Mouse (Mus musculus) lung, embryonic 14.5 days (tissue): ENCODE data around the gene Atp6v1g2. TPM values are rescaled to one million over a fixed set of nuclear protein-coding genes. Genes with fewer than 3 reads are reported as not detected.

Experiments
- ATAC-seq: fragments of 200-750 bp; cut with Nextera tagmentation; 2 replicates; pipeline ENCODE4 v1.8.0; 2017; ENCODE audit warnings: mild to moderate bottlenecking, moderate TSS enrichment, moderate library complexity; ENCODE audit not compliant: insufficient read depth
- DNase-seq: peaks from one replicate; pipeline ENCODE4 v3.0.0-alpha.2; 2015
- H3K27ac ChIP-seq: fragments of 300-500 bp; sonication (generic); 2 replicates; pipeline ENCODE4 v1.5.1; 2014; ENCODE audit warnings: low read depth, mild to moderate bottlenecking, moderate library complexity
- H3K27me3 ChIP-seq: fragments of 300-500 bp; sonication (generic); 2 replicates; pipeline ENCODE4 v1.6.1; 2014; ENCODE audit warnings: low read length, control low read depth; ENCODE audit not compliant: insufficient read depth
- H3K36me3 ChIP-seq: fragments of 300-500 bp; sonication (generic); 2 replicates; pipeline ENCODE4 v1.6.1; 2014; ENCODE audit warnings: control low read depth; ENCODE audit not compliant: insufficient read depth
- H3K4me1 ChIP-seq: fragments of 300-500 bp; sonication (generic); 2 replicates; pipeline ENCODE4 v1.6.1; 2014; ENCODE audit warnings: antibody characterized with exemption, control low read depth; ENCODE audit not compliant: insufficient read depth
- H3K4me2 ChIP-seq: fragments of 300-500 bp; sonication (generic); 2 replicates; pipeline ENCODE4 v1.6.1; 2014; ENCODE audit warnings: mild to moderate bottlenecking
- H3K4me3 ChIP-seq: fragments of 300-500 bp; sonication (generic); 2 replicates; pipeline ENCODE4 v1.5.1; 2014; ENCODE audit warnings: low read depth, low read length
- H3K9ac ChIP-seq: fragments of 300-500 bp; sonication (generic); 2 replicates; pipeline ENCODE4 v1.6.1; 2014
- H3K9me3 ChIP-seq: fragments of 300-500 bp; sonication (generic); 2 replicates; pipeline ENCODE4 v1.6.1; 2016; ENCODE audit warnings: low read depth, low read length, control low read depth
- CTCF ChIP-seq: IDR thresholded peaks from 2 replicates; pipeline ENCODE4 v1.5.1; 2016; ENCODE audit warnings: antibody characterized with exemption, low read depth
- WGBS: fragments of 180-500 bp; shearing (Covaris S2); extraction: QIAGEN DNeasy Blood & Tissue Kit; methylation state at CpG from one replicate; pipeline ENCODE4 v1.1.7; 2014; 5-methylcytosine and 5-hydroxymethylcytosine counted together
- microRNA-seq: library from miRNA; unstranded; fragments of <30 nt; microRNA quantifications from one replicate; pipeline ENCODE4, GENCODE M21; 2016; ENCODE audit warnings: borderline number of aligned reads
- polyA plus RNA-seq: library from polyadenylated mRNA; unstranded; fragments of >200 nt; fragmentation: Nextera tagmentation; extraction: Ambion mirVana; gene quantifications from 2 replicates; pipeline ENCODE4 v1.2.1, GENCODE M21; 2014

Gene Atp6v1g2
- polyA plus RNA-seq, 1 experiment from 2014 or later = 3.7 TPM

- H3K9ac ChIP-seq = no peak overlapping the region
- TF ChIP-seq CTCF = no peak
- H3K27me3 ChIP-seq = peaks cover 15% of the 10 kb centered on the region; the same call in 1 of the 2 replicates
- H3K9me3 ChIP-seq = no peaks in the 10 kb centered on the region
- WGBS = 7% methylated on average over 13 of the region's 13 CpGs
- no peaks in the 10 kb centered on the region for H3K36me3 ChIP-seq
- no peak overlapping the region for H3K27ac ChIP-seq
- no peak overlapping the region for H3K4me3 ChIP-seq
- no peak overlapping the region for H3K4me2 ChIP-seq
- H3K4me1 ChIP-seq = no peaks in the 10 kb centered on the region
- ATAC-seq = no peak
- DNase-seq = no peak
Observed at GRCm38 (mm10) chr17:35276304-35276864, 42.9 kb downstream of the Atp6v1g2 start.

GRCm38 (mm10) chr17:35278049-35278448, 44.6 kb downstream of the Atp6v1g2 start:
- DNase-seq = no peak
- WGBS = 75% methylated on average over 8 of the region's 8 CpGs
- Histone ChIP-seq H3K4me1 (no peaks in the 10 kb centered on the region), H3K27me3 (peaks cover 15% of the 10 kb centered on the region; the same call in 1 of the 2 replicates), H3K4me3 (no peak overlapping the region), H3K9me3 (no peaks in the 10 kb centered on the region), H3K36me3 (no peaks in the 10 kb centered on the region), H3K27ac (no peak overlapping the region), H3K4me2 (no peak overlapping the region), H3K9ac (no peak overlapping the region)
- ATAC-seq = no peak
- TF ChIP-seq CTCF = no peak

GRCm38 (mm10) chr17:35278957-35279688, 45.7 kb downstream of the Atp6v1g2 start:
- no peak overlapping the region for H3K4me2 ChIP-seq
- 82% methylated on average over 13 of the region's 13 CpGs for WGBS
- ATAC-seq = no peak
- no peaks in the 10 kb centered on the region for H3K4me1 ChIP-seq
- H3K27me3 ChIP-seq = peaks cover 15% of the 10 kb centered on the region; the same call in 1 of the 2 replicates
- H3K4me3 ChIP-seq = no peak overlapping the region
- H3K36me3 ChIP-seq = no peaks in the 10 kb centered on the region
- no peak for DNase-seq
- H3K27ac ChIP-seq = no peak overlapping the region
- H3K9ac ChIP-seq = no peak overlapping the region
- no peaks in the 10 kb centered on the region for H3K9me3 ChIP-seq
- 0 out of 2 replicates have a peak, but pooled peaks have one; percentile 3 for TF ChIP-seq CTCF

- Histone ChIP-seq H3K4me3 (no peak overlapping the region), H3K27me3 (peaks cover 13% of the 10 kb centered on the region; the same call in 1 of the 2 replicates), H3K4me2 (no peak overlapping the region), H3K4me1 (no peaks in the 10 kb centered on the region), H3K9ac (no peak overlapping the region), H3K27ac (no peak overlapping the region), H3K36me3 (no peaks in the 10 kb centered on the region), H3K9me3 (no peaks in the 10 kb centered on the region)
- 70% methylated on average over 3 of the region's 3 CpGs for WGBS
- DNase-seq = no peak
- no peak for TF ChIP-seq CTCF
- no peak for ATAC-seq
Observed at GRCm38 (mm10) chr17:35280276-35280675, 46.8 kb downstream of the Atp6v1g2 start.

GRCm38 (mm10) chr17:35285431-35285830, 52.0 kb downstream of the Atp6v1g2 start:
- TF ChIP-seq CTCF = no peak
- Histone ChIP-seq H3K27me3 (no peaks in the 10 kb centered on the region), H3K4me3 (no peak overlapping the region), H3K27ac (no peak overlapping the region), H3K4me1 (no peaks in the 10 kb centered on the region), H3K36me3 (no peaks in the 10 kb centered on the region), H3K9me3 (no peaks in the 10 kb centered on the region), H3K4me2 (no peak overlapping the region), H3K9ac (no peak overlapping the region)
- no peak for DNase-seq
- ATAC-seq = no peak

Small RNAs within 50 kb of the gene (microRNA-seq; reads per million reads assigned to microRNA genes)
- gene Mir6973a (not detected), gene Mir6974 (not detected), gene Mir6975 (2.9 reads per million, percentile 7 among the genes with 10 or more reads in this experiment), gene Mir8094 (not detected)

Other genes with a start within 250 kb of the Atp6v1g2 start
- gene Vars, start 232.7 kb upstream of the Atp6v1g2 start, polyA plus RNA-seq = 135 and 161 TPM in 2 replicates
- 0.11 and 0.47 TPM in 2 replicates for gene Vwa7, start 217.1 kb upstream of the Atp6v1g2 start, polyA plus RNA-seq
- 16.1 and 17.2 TPM in 2 replicates for gene Sapcd1, start 205.6 kb upstream of the Atp6v1g2 start, polyA plus RNA-seq
- gene Msh5, start 186.9 kb upstream of the Atp6v1g2 start, polyA plus RNA-seq = 4.2 and 4.6 TPM in 2 replicates
- gene Clic1, start 183.7 kb upstream of the Atp6v1g2 start, polyA plus RNA-seq = 67.1 and 73.6 TPM in 2 replicates
- gene Ddah2, start 174.6 kb upstream of the Atp6v1g2 start, polyA plus RNA-seq = 319 and 338 TPM in 2 replicates
- gene Ly6g6c, start 168.3 kb upstream of the Atp6v1g2 start, polyA plus RNA-seq = 0.38 TPM in 1 of 2 replicates, not detected in the other
- gene Mpig6b, start 167.5 kb upstream of the Atp6v1g2 start, polyA plus RNA-seq = 0.95 and 1.4 TPM in 2 replicates
- 0.39 and 0.43 TPM in 2 replicates for gene Ly6g6e, start 156.8 kb upstream of the Atp6v1g2 start, polyA plus RNA-seq
- 2.7 and 4.0 TPM in 2 replicates for gene Ly6g6d, start 155.6 kb upstream of the Atp6v1g2 start, polyA plus RNA-seq
- gene Ly6g6f, start 148.1 kb upstream of the Atp6v1g2 start, polyA plus RNA-seq = 0.49 and 0.96 TPM in 2 replicates
- 79.7 and 80.9 TPM in 2 replicates for gene Abhd16a, start 144.4 kb upstream of the Atp6v1g2 start, polyA plus RNA-seq
- not detected in 2 replicates for gene Ly6g5c, start 125.4 kb upstream of the Atp6v1g2 start, polyA plus RNA-seq
- gene Ly6g5b, start 118.2 kb upstream of the Atp6v1g2 start, polyA plus RNA-seq = 1.1 TPM in 2 replicates
- 18.3 and 19.0 TPM in 2 replicates for gene Gpank1, start 112.2 kb upstream of the Atp6v1g2 start, polyA plus RNA-seq
- 288 and 291 TPM in 2 replicates for gene Csnk2b, start 111.6 kb upstream of the Atp6v1g2 start, polyA plus RNA-seq
- gene D17H6S53E, start 107.3 kb upstream of the Atp6v1g2 start, polyA plus RNA-seq = 6.8 and 7.6 TPM in 2 replicates
- gene Apom, start 101.6 kb upstream of the Atp6v1g2 start, polyA plus RNA-seq = 0.31 and 0.67 TPM in 2 replicates
- gene Bag6, start 98.5 kb upstream of the Atp6v1g2 start, polyA plus RNA-seq = 65.9 and 69.1 TPM in 2 replicates
- gene Prrc2a, start 68.8 kb upstream of the Atp6v1g2 start, polyA plus RNA-seq = 210 and 238 TPM in 2 replicates
- gene Aif1, start 57.6 kb upstream of the Atp6v1g2 start, polyA plus RNA-seq = 6.0 and 11.9 TPM in 2 replicates
- gene Lst1, start 45.2 kb upstream of the Atp6v1g2 start, polyA plus RNA-seq = 11.6 and 14.1 TPM in 2 replicates
- 0.43 TPM in 1 of 2 replicates, not detected in the other for gene Ltb, start 39.2 kb upstream of the Atp6v1g2 start, polyA plus RNA-seq
- gene Tnf, start 31.7 kb upstream of the Atp6v1g2 start, polyA plus RNA-seq = 0.12 and 0.21 TPM in 2 replicates
- gene Lta, start 28.3 kb upstream of the Atp6v1g2 start, polyA plus RNA-seq = 0.26 TPM in 1 of 2 replicates, not detected in the other
- 0.37 and 0.70 TPM in 2 replicates for gene Gm16181, start 12.8 kb upstream of the Atp6v1g2 start, polyA plus RNA-seq
- 3.0 and 4.5 TPM in 2 replicates for gene Nfkbil1, start 2.1 kb downstream of the Atp6v1g2 start, polyA plus RNA-seq
- gene Ddx39b, start 8.1 kb downstream of the Atp6v1g2 start, polyA plus RNA-seq = 529 and 569 TPM in 2 replicates
- 69.7 and 73.2 TPM in 2 replicates for gene H2-D1, start 29.1 kb downstream of the Atp6v1g2 start, polyA plus RNA-seq
- 1.0 and 1.1 TPM in 2 replicates for gene H2-Q1, start 86.7 kb downstream of the Atp6v1g2 start, polyA plus RNA-seq
- gene H2-Q2, start 108.6 kb downstream of the Atp6v1g2 start, polyA plus RNA-seq = 9.5 and 10.8 TPM in 2 replicates
- 5.0 and 6.0 TPM in 2 replicates for gene H2-Q4, start 146.0 kb downstream of the Atp6v1g2 start, polyA plus RNA-seq
- 0.54 and 0.61 TPM in 2 replicates for gene H2-Q6, start 191.2 kb downstream of the Atp6v1g2 start, polyA plus RNA-seq
- 6.9 and 7.3 TPM in 2 replicates for gene H2-Q7, start 205.5 kb downstream of the Atp6v1g2 start, polyA plus RNA-seq
- gene H2-Q10, start 236.4 kb downstream of the Atp6v1g2 start, polyA plus RNA-seq = 0.08 and 0.28 TPM in 2 replicates